Mouse (Mus musculus): ENCODE data around the gene Ccdc63. TPM values are rescaled to one million over a fixed set of nuclear protein-coding genes. Genes with fewer than 3 reads are reported as not detected.

The Ccdc63 gene
- polyA plus RNA-seq, 1 experiment from 2014 or later, result not detected

DNA sequence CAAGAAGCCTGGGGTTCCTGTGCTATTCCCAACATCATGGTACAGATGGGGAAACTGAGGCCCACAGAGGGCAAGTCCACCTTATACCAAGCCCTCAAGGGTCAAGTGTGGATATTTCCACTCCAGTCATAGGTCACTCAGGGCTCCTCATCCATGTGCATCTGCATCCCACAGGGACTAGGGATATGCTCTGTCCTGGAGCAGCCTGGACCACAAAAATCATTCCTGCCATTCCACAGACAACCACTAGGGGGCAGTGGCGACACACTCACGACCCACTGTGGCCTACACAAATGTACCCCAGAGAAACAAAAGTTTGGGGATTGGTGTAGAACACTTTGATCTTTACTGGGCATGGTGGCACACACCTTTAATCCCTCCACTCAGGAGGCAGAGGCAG, 26.4 kb downstream of the Ccdc63 start:
- H3K27me3 ChIP-seq (replicated peaks; ENCODE audit: control insufficient read depth, insufficient read depth, low read length), result no peaks in the 10 kb centered on the region
- 5% methylated on average over 2 of the region's 2 CpGs for WGBS
- peak; percentile 85 for DNase-seq (ENCODE audit: low spot score)
- no peak overlapping the region for H3K4me3 ChIP-seq (ENCODE audit: low read depth, low read length)
- H3K4me2 ChIP-seq (ENCODE audit: low read length), result no peak overlapping the region
- H3K27ac ChIP-seq (ENCODE audit: low read depth), result no peak overlapping the region
- ATAC-seq (replicated peaks; ENCODE audit: low FRiP score, low TSS enrichment, low read depth), result no peak
- no peak overlapping the region for H3K9ac ChIP-seq (ENCODE audit: low read length)
- H3K36me3 ChIP-seq (ENCODE audit: control insufficient read depth, insufficient read depth, low read length), result no peaks in the 10 kb centered on the region
- H3K4me1 ChIP-seq (replicated peaks; ENCODE audit: control insufficient read depth, insufficient read depth, low read length), result no peaks in the 10 kb centered on the region
- H3K9me3 ChIP-seq (ENCODE audit: control insufficient read depth, low read length), result no peaks in the 10 kb centered on the region

DNA sequence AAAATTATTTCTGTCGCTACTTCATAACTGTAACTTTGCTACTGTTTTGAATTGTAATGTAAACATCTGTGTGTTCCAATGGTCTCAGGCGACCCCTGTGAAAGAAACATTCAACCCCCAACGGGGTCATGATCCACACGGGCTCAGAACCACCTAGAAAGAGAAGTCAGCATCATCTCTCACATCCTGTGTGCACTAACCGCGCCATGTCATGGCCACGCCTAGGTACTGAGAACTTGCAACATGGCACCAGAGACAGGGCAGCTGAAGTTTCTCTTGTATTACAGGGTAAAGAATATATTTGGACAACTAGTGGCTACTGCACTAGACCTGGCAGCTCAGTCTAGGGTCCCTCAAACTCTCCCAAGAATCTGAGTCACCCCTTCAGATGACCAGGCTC, 27.2 kb downstream of the Ccdc63 start:
- Histone ChIP-seq H3K9ac (ENCODE audit: low read length) (no peak overlapping the region), H3K27me3 (replicated peaks; ENCODE audit: control insufficient read depth, insufficient read depth, low read length) (no peaks in the 10 kb centered on the region), H3K9me3 (ENCODE audit: control insufficient read depth, low read length) (no peaks in the 10 kb centered on the region), H3K4me3 (ENCODE audit: low read depth, low read length) (no peak overlapping the region), H3K4me1 (replicated peaks; ENCODE audit: control insufficient read depth, insufficient read depth, low read length) (no peaks in the 10 kb centered on the region), H3K4me2 (ENCODE audit: low read length) (no peak overlapping the region), H3K27ac (ENCODE audit: low read depth) (no peak overlapping the region), H3K36me3 (ENCODE audit: control insufficient read depth, insufficient read depth, low read length) (no peaks in the 10 kb centered on the region)
- WGBS, result 65% methylated on average over 7 of the region's 7 CpGs
- DNase-seq (ENCODE audit: low spot score) (no peak), ATAC-seq (replicated peaks; ENCODE audit: low FRiP score, low TSS enrichment, low read depth) (no peak)

DNA sequence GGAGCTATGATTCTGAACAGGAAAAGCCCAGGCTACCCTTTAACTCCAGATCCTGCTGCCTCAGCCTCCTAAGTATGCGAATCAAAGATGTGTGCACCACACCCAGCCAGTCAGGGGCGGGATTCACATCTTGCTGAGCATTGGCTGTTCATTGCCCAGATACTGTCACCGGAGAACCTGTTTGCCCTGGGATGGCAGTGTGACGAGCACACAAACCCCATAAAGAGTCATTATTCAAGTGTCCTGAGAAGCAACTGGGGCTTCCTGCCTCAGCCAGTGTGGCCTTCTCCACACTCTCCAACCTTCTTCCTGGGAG, 28.7 kb downstream of the Ccdc63 start:
- ATAC-seq (replicated peaks; ENCODE audit: low FRiP score, low TSS enrichment, low read depth), result no peak
- H3K27me3 ChIP-seq (replicated peaks; ENCODE audit: control insufficient read depth, insufficient read depth, low read length), result no peaks in the 10 kb centered on the region

DNA sequence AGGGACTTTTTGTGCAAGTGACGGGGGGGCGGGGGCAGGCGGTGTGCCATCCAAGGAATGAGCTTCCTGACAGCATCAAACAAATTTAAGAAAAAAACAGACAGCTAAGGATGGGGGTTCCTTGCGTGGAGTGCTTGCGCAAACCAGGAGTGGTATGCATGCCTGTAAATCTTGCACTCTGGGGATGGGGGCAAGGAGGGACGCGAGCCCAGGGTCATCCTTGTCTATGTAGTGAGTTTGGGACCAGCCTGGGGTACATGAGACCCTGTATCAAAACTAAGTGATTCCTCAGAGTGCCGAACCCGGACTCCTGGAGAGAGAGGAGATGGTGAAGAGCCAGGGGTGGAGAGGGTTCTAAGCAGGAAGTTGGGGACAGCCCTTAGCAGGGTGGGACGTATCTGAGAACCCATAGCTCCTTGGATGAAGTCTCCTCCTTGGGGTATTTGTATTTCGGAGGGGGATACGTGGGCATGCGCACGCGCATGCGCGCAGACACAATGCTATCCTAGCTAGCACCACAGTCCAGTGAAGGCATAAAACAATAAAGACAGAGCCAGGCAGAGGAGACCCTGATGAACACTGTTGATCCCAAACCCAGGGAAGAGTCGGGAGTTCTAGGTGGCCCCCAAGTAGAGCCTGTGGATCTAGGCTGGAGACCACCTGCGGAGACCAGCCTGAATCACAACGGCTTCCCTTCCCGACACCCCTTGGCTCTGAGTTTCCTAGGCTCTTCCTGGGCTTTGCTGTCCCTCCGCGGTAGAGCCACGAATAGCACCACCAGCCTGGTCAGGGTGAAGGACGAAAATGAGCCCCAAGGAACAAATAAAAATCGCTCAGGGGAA, 29.3 kb downstream of the Ccdc63 start:
- 66% methylated on average over 26 of the region's 26 CpGs for WGBS
- ATAC-seq (replicated peaks; ENCODE audit: low FRiP score, low TSS enrichment, low read depth), result no peak
- DNase-seq (ENCODE audit: low spot score), result no peak
- H3K27ac ChIP-seq (ENCODE audit: low read depth), result no peak overlapping the region
- H3K9ac ChIP-seq (ENCODE audit: low read length), result no peak overlapping the region
- no peaks in the 10 kb centered on the region for H3K9me3 ChIP-seq (ENCODE audit: control insufficient read depth, low read length)
- 0 out of 2 replicates have a peak overlapping the region, but pooled peaks have one; percentile 7 for H3K4me2 ChIP-seq (ENCODE audit: low read length)
- no peak overlapping the region for H3K4me3 ChIP-seq (ENCODE audit: low read depth, low read length)
- no peaks in the 10 kb centered on the region for H3K27me3 ChIP-seq (replicated peaks; ENCODE audit: control insufficient read depth, insufficient read depth, low read length)
- H3K4me1 ChIP-seq (replicated peaks; ENCODE audit: control insufficient read depth, insufficient read depth, low read length), result no peaks in the 10 kb centered on the region
- no peaks in the 10 kb centered on the region for H3K36me3 ChIP-seq (ENCODE audit: control insufficient read depth, insufficient read depth, low read length)

More for the DNA sequence above, 28.7 kb downstream of the Ccdc63 start:
- 0 out of 2 replicates have a peak overlapping the region, but pooled peaks have one; percentile 7 for H3K4me2 ChIP-seq (ENCODE audit: low read length)
- no peaks in the 10 kb centered on the region for H3K36me3 ChIP-seq (ENCODE audit: control insufficient read depth, insufficient read depth, low read length)
- no peaks in the 10 kb centered on the region for H3K9me3 ChIP-seq (ENCODE audit: control insufficient read depth, low read length)
- no peaks in the 10 kb centered on the region for H3K4me1 ChIP-seq (replicated peaks; ENCODE audit: control insufficient read depth, insufficient read depth, low read length)
- DNase-seq (ENCODE audit: low spot score), result no peak
- H3K4me3 ChIP-seq (ENCODE audit: low read depth, low read length), result no peak overlapping the region
- no peak overlapping the region for H3K27ac ChIP-seq (ENCODE audit: low read depth)
- WGBS, result 41% methylated on average over 4 of the region's 4 CpGs
- no peak overlapping the region for H3K9ac ChIP-seq (ENCODE audit: low read length)

DNA sequence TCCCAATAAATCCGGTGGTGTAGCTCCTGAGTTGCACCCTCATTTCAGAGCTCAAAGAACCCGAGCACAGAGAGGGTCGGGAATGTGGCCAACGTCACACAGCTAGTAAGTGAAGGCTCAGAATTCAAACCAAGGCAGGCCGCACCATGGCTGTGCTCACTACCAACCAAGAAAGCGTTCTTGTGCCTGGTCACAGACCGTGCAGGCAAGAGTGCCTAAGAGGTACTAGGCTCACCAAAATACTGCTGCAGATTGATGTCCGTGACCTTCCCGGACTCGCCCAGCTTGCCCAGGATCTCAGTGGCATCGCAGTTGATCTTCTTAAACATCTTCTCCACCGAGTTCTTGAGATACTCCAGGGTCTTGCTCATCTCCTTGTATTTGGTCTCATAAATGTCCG, 30.0 kb downstream of the Ccdc63 start:
- 87% methylated on average over 13 of the region's 13 CpGs for WGBS
- no peak for DNase-seq (ENCODE audit: low spot score)
- Histone ChIP-seq H3K36me3 (ENCODE audit: control insufficient read depth, insufficient read depth, low read length) (no peaks in the 10 kb centered on the region), H3K4me3 (ENCODE audit: low read depth, low read length) (no peak overlapping the region), H3K9me3 (ENCODE audit: control insufficient read depth, low read length) (no peaks in the 10 kb centered on the region), H3K9ac (ENCODE audit: low read length) (no peak overlapping the region), H3K27ac (ENCODE audit: low read depth) (no peak overlapping the region), H3K4me2 (ENCODE audit: low read length) (no peak overlapping the region), H3K4me1 (replicated peaks; ENCODE audit: control insufficient read depth, insufficient read depth, low read length) (no peaks in the 10 kb centered on the region), H3K27me3 (replicated peaks; ENCODE audit: control insufficient read depth, insufficient read depth, low read length) (no peaks in the 10 kb centered on the region)
- no peak for ATAC-seq (replicated peaks; ENCODE audit: low FRiP score, low TSS enrichment, low read depth)

DNA sequence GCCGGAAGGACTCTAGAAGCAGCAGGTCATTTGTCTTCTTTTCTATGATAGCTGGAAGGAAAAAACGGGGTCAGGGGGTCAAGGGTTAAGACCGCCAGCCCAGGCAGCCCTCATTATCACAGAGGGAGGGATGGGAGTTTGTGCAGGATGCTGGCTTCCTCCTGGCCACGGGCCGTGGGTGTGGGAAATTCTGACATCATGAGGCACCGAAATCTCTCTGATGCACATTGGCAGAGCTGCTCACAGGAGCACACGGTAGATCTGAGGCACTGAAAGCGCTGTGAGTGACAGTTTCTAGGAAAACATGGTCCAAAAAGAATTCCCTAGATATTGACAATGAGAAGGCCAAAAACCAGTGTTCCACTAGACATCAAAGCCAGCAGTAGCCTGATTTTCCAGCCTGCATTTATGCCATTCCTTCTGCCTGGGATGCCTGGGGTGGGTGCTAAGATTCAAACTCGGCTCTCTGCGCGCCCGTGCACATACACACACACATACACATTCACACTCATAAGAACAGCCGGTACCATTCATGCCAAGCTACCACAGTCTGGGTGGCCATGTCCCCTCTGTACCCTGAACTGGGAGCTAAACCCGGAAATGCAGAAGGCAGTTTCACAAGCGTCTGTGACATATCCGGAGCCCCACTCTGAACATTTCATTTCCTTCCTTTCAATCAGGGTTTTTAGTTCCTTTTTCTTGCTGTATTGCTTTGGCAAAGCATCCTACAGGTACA, 31.1 kb downstream of the Ccdc63 start:
- no peaks in the 10 kb centered on the region for H3K4me1 ChIP-seq (replicated peaks; ENCODE audit: control insufficient read depth, insufficient read depth, low read length)
- no peak overlapping the region for H3K9ac ChIP-seq (ENCODE audit: low read length)
- H3K27me3 ChIP-seq (replicated peaks; ENCODE audit: control insufficient read depth, insufficient read depth, low read length), result no peaks in the 10 kb centered on the region
- no peak for ATAC-seq (replicated peaks; ENCODE audit: low FRiP score, low TSS enrichment, low read depth)
- no peak overlapping the region for H3K27ac ChIP-seq (ENCODE audit: low read depth)
- H3K36me3 ChIP-seq (ENCODE audit: control insufficient read depth, insufficient read depth, low read length), result no peaks in the 10 kb centered on the region
- WGBS, result 54% methylated on average over 16 of the region's 16 CpGs
- H3K4me2 ChIP-seq (ENCODE audit: low read length), result no peak overlapping the region
- no peak overlapping the region for H3K4me3 ChIP-seq (ENCODE audit: low read depth, low read length)
- no peaks in the 10 kb centered on the region for H3K9me3 ChIP-seq (ENCODE audit: control insufficient read depth, low read length)
- DNase-seq (ENCODE audit: low spot score), result no peak

DNA sequence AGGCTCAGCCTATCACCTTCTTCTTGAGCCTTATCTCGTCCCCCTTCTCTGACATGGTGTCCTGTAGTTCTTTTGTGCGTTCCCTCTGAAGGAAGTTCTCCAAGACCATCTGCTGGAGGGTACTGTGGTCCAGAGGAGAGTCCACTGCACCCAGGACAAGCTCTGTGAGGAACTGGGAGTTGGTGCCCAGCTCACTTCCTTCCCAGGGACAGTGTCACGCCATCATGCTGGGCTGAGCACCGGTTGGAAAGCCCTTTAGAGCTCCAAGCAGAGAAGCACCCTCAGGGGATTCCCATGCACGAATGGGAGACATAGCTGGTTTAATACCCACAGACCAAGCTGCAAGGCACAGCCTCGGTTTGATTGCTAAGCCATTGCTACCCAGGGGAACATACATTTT, 32.5 kb downstream of the Ccdc63 start:
- Histone ChIP-seq H3K27ac (ENCODE audit: low read depth) (no peak overlapping the region), H3K9ac (ENCODE audit: low read length) (no peak overlapping the region), H3K27me3 (replicated peaks; ENCODE audit: control insufficient read depth, insufficient read depth, low read length) (0 out of 2 replicates have a peak, but pooled peaks cover 2% of the 10 kb centered on the region), H3K9me3 (ENCODE audit: control insufficient read depth, low read length) (no peaks in the 10 kb centered on the region), H3K4me1 (replicated peaks; ENCODE audit: control insufficient read depth, insufficient read depth, low read length) (no peaks in the 10 kb centered on the region), H3K4me3 (ENCODE audit: low read depth, low read length) (no peak overlapping the region), H3K4me2 (ENCODE audit: low read length) (no peak overlapping the region), H3K36me3 (ENCODE audit: control insufficient read depth, insufficient read depth, low read length) (no peaks in the 10 kb centered on the region)
- no peak for ATAC-seq (replicated peaks; ENCODE audit: low FRiP score, low TSS enrichment, low read depth)
- no peak for DNase-seq (ENCODE audit: low spot score)
- WGBS, result 69% methylated on average over 6 of the region's 6 CpGs

DNA sequence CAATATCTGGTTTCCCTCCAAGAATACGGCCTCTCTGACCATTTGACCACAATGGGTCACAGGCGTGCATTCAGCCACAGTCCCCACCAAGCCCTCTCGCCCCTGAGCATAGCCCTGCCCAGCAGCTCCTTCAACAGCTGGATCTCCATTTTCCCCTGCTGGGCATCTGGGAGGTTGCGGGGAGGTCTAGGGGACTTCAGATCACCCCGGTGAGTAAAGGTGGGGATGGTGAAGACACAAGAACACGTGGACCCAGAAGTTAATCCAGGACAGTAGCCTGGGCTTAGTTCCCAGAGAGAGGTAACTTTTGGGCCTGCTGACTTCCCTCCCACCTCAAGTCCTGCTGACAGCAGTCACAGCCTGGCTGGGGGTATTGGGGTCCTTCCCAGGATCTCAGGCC, 34.4 kb downstream of the Ccdc63 start:
- no peak overlapping the region for H3K9ac ChIP-seq (ENCODE audit: low read length)
- no peaks in the 10 kb centered on the region for H3K9me3 ChIP-seq (ENCODE audit: control insufficient read depth, low read length)
- 78% methylated on average over 6 of the region's 6 CpGs for WGBS
- H3K4me1 ChIP-seq (replicated peaks; ENCODE audit: control insufficient read depth, insufficient read depth, low read length), result no peaks in the 10 kb centered on the region
- no peaks in the 10 kb centered on the region for H3K36me3 ChIP-seq (ENCODE audit: control insufficient read depth, insufficient read depth, low read length)
- no peak overlapping the region for H3K4me3 ChIP-seq (ENCODE audit: low read depth, low read length)
- no peak overlapping the region for H3K4me2 ChIP-seq (ENCODE audit: low read length)
- ATAC-seq (replicated peaks; ENCODE audit: low FRiP score, low TSS enrichment, low read depth) (no peak), DNase-seq (ENCODE audit: low spot score) (no peak)
- H3K27ac ChIP-seq (ENCODE audit: low read depth), result no peak overlapping the region
- H3K27me3 ChIP-seq (replicated peaks; ENCODE audit: control insufficient read depth, insufficient read depth, low read length), result peaks cover 13% of the 10 kb centered on the region; the same call in 1 of the 2 replicates

All from intestine, embryonic 14.5 days (tissue).